Mouse (Mus musculus) lung, adult 2 months (tissue): ENCODE measurements around the gene Rabggtb. TPM values are rescaled to one million over a fixed set of nuclear protein-coding genes. Genes with fewer than 3 reads are reported as not detected.
A peak's percentile ranks its signal among the peaks of the same experiment; 100 is the strongest.

Source experiments
- DNase-seq: peaks from one replicate; pipeline ENCODE4 v3.0.0; 2022
- H3K4me1 ChIP-seq: fragments of 200-500 bp; 2 replicates; pipeline ENCODE4 v1.6.1; 2011; ENCODE audit warnings: low read length; ENCODE audit not compliant: control insufficient read depth, insufficient read depth
- H3K4me3 ChIP-seq: fragments of 200-500 bp; replicated peaks from 2 replicates; pipeline ENCODE3; 2011; ENCODE audit warnings: low read depth, mild to moderate bottlenecking, control low read depth, low read length; ENCODE audit errors: extremely low read depth
- CTCF ChIP-seq: fragments of 200-500 bp; IDR thresholded peaks from 2 replicates; pipeline ENCODE4 v1.5.1; 2011; ENCODE audit warnings: mild to moderate bottlenecking, low read length, control low read depth; ENCODE audit not compliant: insufficient read depth
- POLR2A ChIP-seq: fragments of 200-500 bp; IDR thresholded peaks from 2 replicates; pipeline ENCODE4 v1.6.1; 2011; ENCODE audit warnings: low read depth, mild to moderate bottlenecking, control low read depth, low read length, borderline replicate concordance; ENCODE audit errors: extremely low read depth
- WGBS: fragments of 180-500 bp; shearing (Covaris S2); methylation state at CpG from one replicate; pipeline ENCODE4 v1.1.7; 2018; 5-methylcytosine and 5-hydroxymethylcytosine counted together
- polyA plus RNA-seq: library from polyadenylated mRNA; depleted of rRNA; stranded (reverse); fragments of >200 nt; gene quantifications from 2 replicates; pipeline ENCODE4 v1.2.3, GENCODE M21; 2012; rRNA removed

Gene Rabggtb
- 22.4 and 29.7 TPM in 2 replicates for polyA plus RNA-seq

- TF ChIP-seq CTCF (no peak), POLR2A (peak; percentile 89)
- Histone ChIP-seq H3K4me3 (peak within 1 kb of the TSS; percentile 95), H3K4me1 (peaks cover 17% of the 10 kb centered on the region)
- peak; percentile 90 for DNase-seq
- WGBS, result under 1% methylated on average over 65 of the region's 65 CpGs
Observed at GRCm38 (mm10) chr3:153912546-153913509, at the start of gene Rabggtb. TSS of gene Rabggtb (minus strand) at chr3:153913009.

GRCm38 (mm10) chr3:153961632-153962389 is 49.0 kb upstream of the Rabggtb start:
- 72% methylated on average over 6 of the region's 6 CpGs for WGBS
- peak; percentile 64 for TF ChIP-seq CTCF
- TF ChIP-seq POLR2A, result no peak
- Histone ChIP-seq H3K4me1 (no peaks in the 10 kb centered on the region), H3K4me3 (no peak overlapping the region)
- no peak for DNase-seq

- Histone ChIP-seq H3K4me1 (no peaks in the 10 kb centered on the region), H3K4me3 (no peak overlapping the region)
- TF ChIP-seq CTCF (no peak), POLR2A (no peak)
- 33% methylated on average over 2 of the region's 2 CpGs for WGBS
- no peak for DNase-seq
Observed at GRCm38 (mm10) chr3:153960884-153961283, 48.1 kb upstream of the Rabggtb start.

- 83% methylated on average over 9 of the region's 9 CpGs for WGBS
- DNase-seq, result no peak
- Histone ChIP-seq H3K4me1 (no peaks in the 10 kb centered on the region), H3K4me3 (no peak overlapping the region)
- TF ChIP-seq POLR2A, result no peak
- no peak for TF ChIP-seq CTCF
Observed at GRCm38 (mm10) chr3:153959731-153960207, 47.0 kb upstream of the Rabggtb start.

GRCm38 (mm10) chr3:153959035-153959730 is 46.4 kb upstream of the Rabggtb start:
- DNase-seq, result no peak
- TF ChIP-seq CTCF, result peak; percentile 41; the same call in 1 of the 2 replicates
- TF ChIP-seq POLR2A, result no peak
- Histone ChIP-seq H3K4me1 (no peaks in the 10 kb centered on the region), H3K4me3 (no peak overlapping the region)
- WGBS, result 81% methylated on average over 1 of the region's 1 CpGs

GRCm38 (mm10) chr3:153957916-153958315 is 45.1 kb upstream of the Rabggtb start:
- no peak for DNase-seq
- Histone ChIP-seq H3K4me3 (no peak overlapping the region), H3K4me1 (no peaks in the 10 kb centered on the region)
- 81% methylated on average over 5 of the region's 5 CpGs for WGBS
- TF ChIP-seq CTCF (no peak), POLR2A (no peak)

- no peak for DNase-seq
- TF ChIP-seq CTCF, result no peak
- no peak for TF ChIP-seq POLR2A
- WGBS, result 48% methylated on average over 2 of the region's 2 CpGs
- Histone ChIP-seq H3K4me1 (peaks cover 3% of the 10 kb centered on the region), H3K4me3 (no peak overlapping the region)
Observed at GRCm38 (mm10) chr3:153948176-153948575, 35.4 kb upstream of the Rabggtb start.

GRCm38 (mm10) chr3:153947271-153947670 is 34.5 kb upstream of the Rabggtb start:
- WGBS, result 73% methylated on average over 4 of the region's 4 CpGs
- Histone ChIP-seq H3K4me1 (peaks cover 3% of the 10 kb centered on the region), H3K4me3 (no peak overlapping the region)
- no peak for TF ChIP-seq POLR2A
- no peak for TF ChIP-seq CTCF
- no peak for DNase-seq

GRCm38 (mm10) chr3:153944335-153944990 is 31.7 kb upstream of the Rabggtb start, which contains the start of gene Acadm:
TSS of gene Acadm (minus strand) at chr3:153944632.
- Histone ChIP-seq H3K4me1 (peaks cover 3% of the 10 kb centered on the region), H3K4me3 (peak within 1 kb of the TSS; percentile 73)
- WGBS, result under 1% methylated on average over 41 of the region's 41 CpGs
- peak; percentile 98 for DNase-seq
- TF ChIP-seq POLR2A (peak; percentile 80; the same call in 1 of the 2 replicates), CTCF (no peak)
